Mouse (Mus musculus): ENCODE results near the gene Eif2b2. TPM values are rescaled to one million over a fixed set of nuclear protein-coding genes. Genes with fewer than 3 reads are reported as not detected.
A peak's percentile ranks its signal among the peaks of the same experiment; 100 is the strongest.

Gene Eif2b2
- polyA plus RNA-seq, 1 experiment = 87.8 TPM

DNA sequence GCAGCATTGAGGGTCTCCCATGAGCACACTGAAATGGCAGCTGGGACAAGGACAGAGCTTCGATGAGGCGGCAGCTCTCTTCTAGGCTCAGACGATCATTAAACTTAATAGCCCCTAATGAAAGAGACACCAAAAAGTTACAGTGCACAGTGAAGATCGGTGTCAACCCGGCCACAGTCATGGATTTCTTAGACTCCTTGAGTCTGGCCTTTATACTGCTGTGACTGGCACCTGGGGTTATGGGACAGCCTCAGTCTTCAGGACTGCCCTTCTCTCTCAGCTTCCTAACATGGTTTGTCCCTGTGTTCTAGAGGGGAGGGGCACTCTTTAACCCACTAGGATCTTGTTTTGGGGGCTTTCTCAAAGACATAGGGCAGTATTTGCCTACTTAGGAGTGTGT, 18.3 kb downstream of the Eif2b2 start:
- DNase-seq (ENCODE audit: extremely low spot score in 1 of 2, low spot score in 1 of 2) = no peak

DNA sequence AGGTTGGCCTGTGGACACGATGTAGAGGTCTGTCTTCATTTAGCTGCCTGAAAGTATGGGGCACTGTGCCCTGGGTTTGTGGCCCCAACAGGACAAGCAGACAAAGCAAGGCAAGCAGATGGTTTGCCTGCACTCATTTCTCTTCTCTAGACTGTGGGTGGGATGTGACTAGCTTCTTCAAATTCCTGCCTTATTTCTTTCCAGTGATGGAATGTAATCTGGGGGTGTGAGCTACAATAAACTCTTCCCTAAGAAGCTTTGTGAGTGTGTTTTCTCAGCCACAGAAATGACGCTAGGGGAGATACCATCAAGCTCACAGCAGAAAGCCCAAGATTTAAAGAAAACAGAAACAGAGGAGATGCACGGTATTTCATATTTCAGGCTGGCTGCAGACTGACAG, 32.8 kb downstream of the Eif2b2 start:
- no peak for DNase-seq (ENCODE audit: extremely low spot score in 1 of 2, low spot score in 1 of 2)

DNA sequence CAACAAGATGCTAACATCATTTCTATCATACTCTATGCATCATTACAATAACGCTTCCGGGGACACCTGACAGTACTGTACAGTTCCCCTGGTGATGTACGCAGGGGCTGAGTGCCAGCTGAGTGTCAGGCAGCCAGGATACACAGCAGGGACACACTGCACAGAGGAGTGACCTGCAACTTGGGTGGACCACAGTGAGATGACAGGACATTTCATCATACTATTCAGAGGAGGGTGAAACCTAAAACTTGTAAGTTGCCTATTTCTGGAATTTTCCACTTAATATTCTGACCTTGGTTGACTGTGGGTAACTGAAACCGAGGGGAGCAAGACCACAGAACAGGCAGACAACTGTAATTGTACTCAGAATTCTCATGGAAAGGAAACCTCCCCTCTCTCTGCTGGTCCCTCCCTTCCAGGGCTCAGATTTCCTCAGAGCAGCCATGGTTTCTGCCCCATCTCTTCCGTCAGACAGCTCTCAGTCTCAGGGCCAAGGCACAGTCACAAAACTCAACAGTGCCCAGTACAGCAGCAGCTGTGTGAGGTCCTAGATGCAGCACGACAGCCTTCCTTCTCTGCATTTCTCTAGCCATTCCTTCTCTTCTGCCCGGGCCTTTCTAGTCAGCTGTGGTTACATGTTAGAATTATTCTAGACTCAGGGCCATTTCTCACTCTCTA, 36.9 kb downstream of the Eif2b2 start:
- no peak for DNase-seq (ENCODE audit: extremely low spot score in 1 of 2, low spot score in 1 of 2)

DNA sequence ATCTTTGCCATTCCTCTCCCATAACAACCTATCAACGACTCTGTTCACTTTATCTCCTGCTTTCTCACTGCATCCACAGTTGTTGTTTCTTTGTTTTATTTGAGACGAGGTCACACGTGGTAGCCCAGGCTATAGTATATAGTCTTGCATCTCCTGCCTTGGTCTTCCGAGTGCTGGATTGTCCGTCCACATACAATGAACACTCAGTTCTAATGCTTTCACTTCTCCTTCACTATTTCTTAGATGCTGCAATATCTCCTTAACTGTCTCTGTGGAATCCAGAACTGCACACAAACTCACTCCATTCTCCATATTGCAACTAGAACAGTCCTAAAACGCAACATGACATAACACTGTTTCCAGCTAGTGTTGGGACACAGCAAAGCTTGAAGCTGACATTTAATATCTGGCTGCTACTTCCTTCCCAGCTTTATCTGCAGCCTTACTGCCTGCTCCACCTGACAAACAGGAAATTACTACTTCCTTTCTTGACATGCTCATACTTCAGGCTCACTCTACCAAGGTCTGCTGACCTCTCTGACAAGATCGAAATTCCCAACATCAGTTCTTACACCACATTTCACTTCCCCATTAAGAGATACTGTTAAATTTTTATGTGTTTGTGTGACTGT, 37.8 kb downstream of the Eif2b2 start:
- DNase-seq (ENCODE audit: extremely low spot score in 1 of 2, low spot score in 1 of 2) = no peak

DNA sequence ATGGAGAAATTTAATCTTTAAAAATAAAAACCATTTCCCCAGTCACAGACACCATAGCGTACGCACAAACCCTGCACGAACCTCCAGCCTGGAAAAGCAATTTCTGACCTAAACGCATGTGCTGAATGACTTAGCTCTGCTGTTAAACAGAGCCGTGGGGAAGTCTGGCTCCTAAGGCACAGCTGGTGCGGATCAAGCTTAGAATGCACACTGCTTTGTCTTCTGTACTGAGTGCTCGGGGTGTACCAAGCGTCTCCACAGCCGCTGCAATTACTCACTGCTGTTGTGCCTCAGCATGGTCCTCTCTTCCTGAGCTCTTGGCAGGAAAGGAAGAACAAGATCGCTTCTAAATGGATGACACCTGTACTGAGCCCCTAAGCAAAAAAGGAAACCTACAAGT, 43.2 kb downstream of the Eif2b2 start:
- no peak for DNase-seq (ENCODE audit: extremely low spot score in 1 of 2, low spot score in 1 of 2)

DNA sequence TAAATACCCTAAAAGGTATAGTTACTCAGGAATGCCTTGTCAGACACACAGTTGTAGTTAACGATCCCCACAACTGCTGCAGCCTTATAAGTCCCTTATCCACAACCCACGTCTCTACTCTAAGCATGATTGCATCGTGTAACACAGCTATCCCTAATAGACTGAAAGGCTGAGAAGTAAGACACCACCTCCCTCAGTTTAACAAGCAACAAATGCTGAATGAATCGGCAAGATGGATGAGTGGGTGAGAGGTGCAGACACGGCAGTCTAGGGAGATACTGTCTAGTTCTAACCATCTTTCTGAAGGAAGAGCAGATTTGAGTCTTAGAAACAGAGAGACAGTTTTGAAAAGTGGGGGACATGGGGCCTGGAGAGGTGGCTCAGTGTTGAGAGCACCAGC, 43.9 kb downstream of the Eif2b2 start:
- DNase-seq (ENCODE audit: extremely low spot score in 1 of 2, low spot score in 1 of 2) = peak; percentile 31 to 45

DNA sequence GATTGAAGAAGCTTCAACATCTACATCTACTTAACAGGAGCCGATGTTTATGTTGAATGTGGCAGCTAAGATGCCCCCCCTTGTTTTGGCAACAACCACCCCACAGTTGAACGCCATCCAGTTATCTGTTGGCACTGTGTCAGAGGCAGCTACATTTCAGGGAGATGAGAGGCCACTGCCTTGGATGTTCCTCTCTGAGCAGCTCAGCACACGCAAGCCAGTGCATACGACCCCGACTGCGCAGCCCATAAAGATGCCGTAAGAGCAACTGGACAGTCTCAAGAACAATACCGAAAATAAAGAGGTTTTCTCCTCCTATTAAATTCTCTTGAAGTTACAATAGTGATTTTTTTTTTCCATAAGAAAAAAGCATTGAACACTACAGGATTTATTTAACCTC, 45.2 kb downstream of the Eif2b2 start:
- no peak for DNase-seq (ENCODE audit: extremely low spot score in 1 of 2, low spot score in 1 of 2)

DNA sequence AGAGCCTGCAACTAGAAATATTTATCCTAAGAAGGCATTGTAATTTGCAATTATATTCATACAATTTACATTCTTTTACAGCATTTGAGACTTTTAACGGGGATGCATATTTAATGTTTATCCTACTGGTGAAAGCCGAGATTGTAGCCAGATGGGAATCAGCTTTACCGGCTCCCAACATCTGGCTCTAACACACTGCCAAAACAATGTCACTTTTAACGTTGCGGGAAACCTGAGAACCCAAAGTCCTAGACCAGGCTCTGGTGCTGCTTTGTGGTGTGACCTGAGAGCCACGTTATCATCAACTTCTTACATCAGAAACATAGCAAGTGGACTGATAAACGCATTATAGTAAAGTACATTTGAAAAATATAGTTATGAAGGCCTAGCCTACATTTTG, 45.7 kb downstream of the Eif2b2 start:
- DNase-seq (ENCODE audit: extremely low spot score in 1 of 2, low spot score in 1 of 2) = no peak

DNA sequence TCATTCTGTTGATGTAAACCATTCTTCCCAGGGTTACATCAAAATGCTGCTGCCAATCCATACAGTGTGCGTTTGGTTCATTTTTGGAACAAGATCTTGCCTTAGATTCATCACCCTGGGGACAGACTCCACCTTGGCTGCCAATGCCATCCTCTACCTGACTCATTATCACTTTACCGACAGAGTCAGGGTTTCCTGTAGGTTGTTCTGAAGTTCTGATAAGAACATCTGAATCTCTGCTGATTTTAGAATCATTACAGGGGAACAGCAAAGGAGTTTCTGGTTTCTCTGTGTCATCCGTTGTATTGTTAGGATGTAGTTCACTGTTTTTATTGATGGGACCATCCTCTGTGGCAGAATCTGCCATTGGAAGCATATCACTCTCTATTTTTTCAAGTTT, 47.0 kb downstream of the Eif2b2 start:
- DNase-seq (ENCODE audit: extremely low spot score in 1 of 2, low spot score in 1 of 2) = no peak

DNA sequence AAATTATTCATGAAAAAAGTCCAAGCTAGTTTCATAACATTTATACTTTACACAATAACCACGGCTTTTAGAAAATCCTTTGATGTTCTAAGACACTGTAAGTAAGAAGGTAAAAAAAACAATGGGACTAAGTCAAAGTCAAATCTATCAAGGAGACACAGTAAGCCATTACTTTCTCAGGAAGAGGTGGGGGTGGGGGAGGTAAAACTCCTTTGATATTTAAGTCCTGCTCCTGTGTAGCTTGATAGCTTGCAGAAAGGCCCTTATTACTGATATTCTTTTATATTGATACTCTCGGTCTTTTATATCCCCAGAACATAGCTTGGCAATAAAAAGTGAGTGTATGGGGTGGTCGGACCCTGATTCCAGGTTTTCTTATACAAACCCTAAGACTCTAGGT, 50.5 kb downstream of the Eif2b2 start:
- DNase-seq (ENCODE audit: extremely low spot score in 1 of 2, low spot score in 1 of 2) = no peak

DNA sequence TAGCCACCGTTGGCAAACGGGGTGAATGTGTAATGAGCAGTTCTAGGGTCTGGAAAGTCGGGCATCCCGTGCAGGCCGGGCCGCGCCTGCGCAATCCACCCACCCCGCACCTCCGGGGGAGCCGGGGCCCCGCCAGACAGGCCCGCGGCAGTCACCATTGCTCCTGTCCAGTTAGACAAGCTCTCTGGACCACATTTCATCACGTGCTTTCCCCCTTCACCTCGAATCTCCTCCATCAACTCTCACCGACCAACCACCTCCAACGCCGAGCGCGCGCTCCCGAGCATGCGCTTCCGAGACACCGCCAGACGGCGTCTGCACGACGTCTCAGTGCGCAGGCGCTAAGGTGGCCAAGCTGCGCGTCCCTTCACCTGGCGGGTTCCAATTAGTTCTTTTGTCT, 51.0 kb downstream of the Eif2b2 start, which contains the start of gene Mlh3:
Mlh3 (minus strand) TSS at position 281 of the 400 bp plus-strand sequence.
- peak; percentile 65 to 90 for DNase-seq (ENCODE audit: extremely low spot score in 1 of 2, low spot score in 1 of 2)

DNA sequence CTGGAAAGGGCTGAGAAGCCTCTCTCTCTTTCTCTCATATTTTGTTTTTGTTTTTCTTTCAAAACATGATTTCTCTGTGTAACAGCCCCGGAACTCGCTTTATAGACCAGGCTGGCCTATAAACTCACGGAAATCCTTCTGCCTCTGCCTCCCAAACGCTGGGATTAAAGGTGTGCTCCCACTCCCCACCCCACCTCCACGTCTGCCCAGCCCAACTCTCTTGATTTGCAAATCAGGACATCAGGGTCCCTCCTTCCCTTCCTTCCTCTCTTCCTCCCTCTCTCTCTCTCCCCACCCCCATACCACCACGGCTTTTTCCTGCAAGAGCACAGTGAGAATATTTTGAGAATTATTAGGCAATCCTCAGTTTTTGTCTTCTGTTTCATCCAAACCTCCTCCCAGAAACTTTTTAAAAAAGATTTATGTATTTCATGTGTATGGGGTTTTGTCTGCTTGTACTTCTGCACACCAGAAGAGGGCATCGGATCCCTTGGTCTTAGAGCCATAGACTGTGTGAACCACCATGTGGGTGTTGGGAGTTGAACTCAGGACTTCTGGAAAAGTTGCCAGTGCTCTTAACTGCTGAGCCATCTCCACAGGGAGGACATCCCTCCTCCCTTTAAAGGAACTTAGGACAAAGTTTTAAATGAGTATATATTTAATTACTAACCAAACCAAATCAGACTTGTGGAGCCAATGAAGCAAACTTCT, 52.0 kb downstream of the Eif2b2 start:
- no peak for DNase-seq (ENCODE audit: extremely low spot score in 1 of 2, low spot score in 1 of 2)

DNA sequence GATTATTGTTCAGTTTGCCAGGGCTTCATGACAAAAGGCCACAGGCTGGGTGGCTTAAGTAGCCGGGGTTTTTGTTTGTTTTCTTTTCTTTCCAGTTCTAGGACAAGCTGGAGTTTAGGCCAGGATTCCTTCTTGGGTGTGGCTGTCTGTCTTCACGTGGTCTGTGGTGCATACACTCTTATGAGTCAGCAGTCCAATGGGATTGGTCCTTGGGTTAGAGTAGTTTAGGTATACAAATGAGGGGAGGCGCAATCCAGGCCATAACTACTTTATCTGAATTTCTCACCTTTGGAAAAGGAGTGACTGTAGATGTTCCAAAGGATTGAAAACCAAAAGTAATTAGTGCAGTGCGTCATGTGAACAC, 52.5 kb downstream of the Eif2b2 start:
- no peak for DNase-seq (ENCODE audit: extremely low spot score in 1 of 2, low spot score in 1 of 2)

DNA sequence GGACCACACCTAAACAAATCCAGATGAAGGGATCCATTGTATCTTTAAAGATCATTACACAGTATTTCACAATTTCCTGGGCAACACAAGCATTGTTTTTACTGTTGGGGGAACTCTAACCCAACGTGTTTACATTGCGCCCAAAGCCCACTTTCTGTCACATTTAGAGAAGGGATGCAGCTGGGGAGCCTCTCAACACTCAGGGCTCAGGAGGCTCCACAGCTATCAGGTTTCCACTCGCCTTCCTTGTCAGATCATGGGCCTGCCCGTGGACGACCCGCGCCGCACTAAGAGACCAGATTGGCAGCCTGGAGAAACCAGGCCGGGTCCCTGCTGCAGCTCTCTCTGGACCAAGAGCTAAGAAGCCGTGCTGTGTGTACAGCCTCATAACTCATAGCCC, 54.2 kb downstream of the Eif2b2 start:
- DNase-seq (ENCODE audit: extremely low spot score in 1 of 2, low spot score in 1 of 2) = no peak

Other genes with a start within 250 kb of the Eif2b2 start
- gene Fcf1, start 248.6 kb upstream of the Eif2b2 start, polyA plus RNA-seq (2012; rRNA removed) = 70.9 and 73.9 TPM in 2 replicates
- 65.7 and 66.6 TPM in 2 replicates for gene Arel1, start 248.6 kb upstream of the Eif2b2 start, polyA plus RNA-seq (2012; rRNA removed)
- 75.0 and 81.0 TPM in 2 replicates for gene Ylpm1, start 223.2 kb upstream of the Eif2b2 start, polyA plus RNA-seq (2012; rRNA removed)
- gene Prox2, start 108.7 kb upstream of the Eif2b2 start, polyA plus RNA-seq (2012; rRNA removed) = 1.3 TPM in 2 replicates
- 155 and 158 TPM in 2 replicates for gene Dlst, start 108.6 kb upstream of the Eif2b2 start, polyA plus RNA-seq (2012; rRNA removed)
- 35.6 and 40.1 TPM in 2 replicates for gene Rps6kl1, start 68.2 kb upstream of the Eif2b2 start, polyA plus RNA-seq (2012; rRNA removed)
- gene Pgf, start 41.7 kb upstream of the Eif2b2 start, polyA plus RNA-seq (2012; rRNA removed) = 3.6 and 4.0 TPM in 2 replicates
- gene Mlh3, start 51.1 kb downstream of the Eif2b2 start, polyA plus RNA-seq (2012; rRNA removed) = 13.5 and 14.5 TPM in 2 replicates
- 35.6 and 44.0 TPM in 2 replicates for gene Acyp1, start 69.0 kb downstream of the Eif2b2 start, polyA plus RNA-seq (2012; rRNA removed)
- gene Zc2hc1c, start 69.1 kb downstream of the Eif2b2 start, polyA plus RNA-seq (2012; rRNA removed) = 0.92 and 0.94 TPM in 2 replicates
- 33.9 and 38.0 TPM in 2 replicates for gene Nek9, start 119.9 kb downstream of the Eif2b2 start, polyA plus RNA-seq (2012; rRNA removed)
- gene Tmed10, start 155.4 kb downstream of the Eif2b2 start, polyA plus RNA-seq (2012; rRNA removed) = 128 and 136 TPM in 2 replicates

All from frontal cortex, adult 2 months (tissue).